Mouse (Mus musculus) heart, embryonic 11.5 days (tissue): ENCODE results near the gene Ablim1. TPM values are rescaled to one million over a fixed set of nuclear protein-coding genes. Genes with fewer than 3 reads are reported as not detected.

ENCODE experiments used
- ATAC-seq: fragments of 200-750 bp; cut with Nextera tagmentation; replicated peaks from 2 replicates; pipeline ENCODE4 v1.8.0; 2017; ENCODE audit warnings: moderate library complexity; ENCODE audit not compliant: insufficient number of reproducible peaks, low FRiP score, low TSS enrichment
- H3K27ac ChIP-seq: fragments of 300-500 bp; sonication (generic); 2 replicates; pipeline ENCODE4 v1.5.1; 2014; ENCODE audit warnings: mild to moderate bottlenecking, low read depth, low read length
- H3K27me3 ChIP-seq: fragments of 300-500 bp; sonication (generic); 2 replicates; pipeline ENCODE4 v1.6.1; 2014; ENCODE audit warnings: mild to moderate bottlenecking, low read length, mixed read lengths; ENCODE audit not compliant: control insufficient read depth, insufficient read depth
- H3K36me3 ChIP-seq: fragments of 300-500 bp; sonication (generic); 2 replicates; pipeline ENCODE4 v1.6.1; 2014; ENCODE audit warnings: mild to moderate bottlenecking, low read length, moderate library complexity, mixed read lengths; ENCODE audit not compliant: control insufficient read depth, insufficient read depth
- H3K4me1 ChIP-seq: fragments of 300-500 bp; sonication (generic); 2 replicates; pipeline ENCODE4 v1.6.1; 2014; ENCODE audit warnings: low read length; ENCODE audit not compliant: control insufficient read depth, insufficient read depth
- H3K4me2 ChIP-seq: fragments of 300-500 bp; sonication (generic); 2 replicates; pipeline ENCODE4 v1.6.1; 2014; ENCODE audit warnings: mild to moderate bottlenecking, moderate library complexity
- H3K4me3 ChIP-seq: fragments of 300-500 bp; sonication (generic); 2 replicates; pipeline ENCODE4 v1.5.1; 2014; ENCODE audit warnings: low read depth, low read length
- H3K9ac ChIP-seq: fragments of 300-500 bp; sonication (generic); 2 replicates; pipeline ENCODE4 v1.6.1; 2014; ENCODE audit warnings: mild to moderate bottlenecking, low read depth, low read length, moderate library complexity
- H3K9me3 ChIP-seq: fragments of 300-500 bp; sonication (generic); replicated peaks from 2 replicates; pipeline ENCODE4 v1.6.1; 2016; ENCODE audit warnings: low read length; ENCODE audit not compliant: control insufficient read depth
- WGBS: fragments of 180-500 bp; shearing (Covaris S2); extraction: QIAGEN DNeasy Blood & Tissue Kit; methylation state at CpG from one replicate; pipeline ENCODE4 v1.1.7; 2014; ENCODE audit not compliant: insufficient replicate concordance; 5-methylcytosine and 5-hydroxymethylcytosine counted together
- polyA plus RNA-seq: library from polyadenylated mRNA; unstranded; fragments of >200 nt; fragmentation: Nextera tagmentation; extraction: Ambion mirVana; gene quantifications from 2 replicates; pipeline ENCODE4 v1.2.1, GENCODE M21; 2014

Gene Ablim1
- polyA plus RNA-seq, 1 experiment from 2014 or later: 45.8 TPM

GRCm38 (mm10) chr19:57359701-57360326 is 45.1 kb upstream of the Ablim1 start:
- Histone ChIP-seq H3K27me3 (no peaks in the 10 kb centered on the region), H3K9ac (peak overlapping the region; percentile 40), H3K4me2 (peak overlapping the region; percentile 72), H3K4me1 (peaks cover 29% of the 10 kb centered on the region), H3K36me3 (no peaks in the 10 kb centered on the region), H3K9me3 (no peaks in the 10 kb centered on the region), H3K27ac (peak overlapping the region; percentile 54), H3K4me3 (peak overlapping the region; percentile 97)
- WGBS: 41% methylated on average over 10 of the region's 10 CpGs
- ATAC-seq: no peak

GRCm38 (mm10) chr19:57358836-57359598 is 44.3 kb upstream of the Ablim1 start:
- Histone ChIP-seq H3K36me3 (no peaks in the 10 kb centered on the region), H3K4me1 (peaks cover 23% of the 10 kb centered on the region), H3K4me3 (no peak overlapping the region), H3K27me3 (no peaks in the 10 kb centered on the region), H3K27ac (no peak overlapping the region), H3K9me3 (no peaks in the 10 kb centered on the region), H3K9ac (peak overlapping the region; percentile 40; the same call in 1 of the 2 replicates), H3K4me2 (peak overlapping the region; percentile 72)
- 91% methylated on average over 20 of the region's 20 CpGs for WGBS
- no peak for ATAC-seq

- H3K27ac ChIP-seq: peak overlapping the region; percentile 51; the same call in 1 of the 2 replicates
- no peaks in the 10 kb centered on the region for H3K9me3 ChIP-seq
- 71% methylated on average over 12 of the region's 12 CpGs for WGBS
- no peak overlapping the region for H3K4me2 ChIP-seq
- no peaks in the 10 kb centered on the region for H3K27me3 ChIP-seq
- no peak overlapping the region for H3K9ac ChIP-seq
- no peak overlapping the region for H3K4me3 ChIP-seq
- no peaks in the 10 kb centered on the region for H3K36me3 ChIP-seq
- no peak for ATAC-seq
- peaks cover 19% of the 10 kb centered on the region for H3K4me1 ChIP-seq
Measured at GRCm38 (mm10) chr19:57358322-57358721, 43.6 kb upstream of the Ablim1 start.

GRCm38 (mm10) chr19:57357811-57358210 is 43.1 kb upstream of the Ablim1 start:
- Histone ChIP-seq H3K27me3 (no peaks in the 10 kb centered on the region), H3K9ac (no peak overlapping the region), H3K9me3 (no peaks in the 10 kb centered on the region), H3K4me2 (no peak overlapping the region), H3K36me3 (no peaks in the 10 kb centered on the region), H3K4me1 (peaks cover 14% of the 10 kb centered on the region), H3K4me3 (no peak overlapping the region), H3K27ac (peak overlapping the region; percentile 51; the same call in 1 of the 2 replicates)
- 83% methylated on average over 5 of the region's 5 CpGs for WGBS
- ATAC-seq: no peak

- WGBS: 81% methylated on average over 6 of the region's 6 CpGs
- no peak overlapping the region for H3K27ac ChIP-seq
Measured at GRCm38 (mm10) chr19:57357244-57357643, 42.5 kb upstream of the Ablim1 start.

GRCm38 (mm10) chr19:57356273-57356672 is 41.6 kb upstream of the Ablim1 start:
- no peak for ATAC-seq
- Histone ChIP-seq H3K27me3 (no peaks in the 10 kb centered on the region), H3K4me1 (peaks cover 9% of the 10 kb centered on the region), H3K27ac (peak overlapping the region; percentile 41), H3K4me2 (no peak overlapping the region), H3K4me3 (no peak overlapping the region), H3K9me3 (no peaks in the 10 kb centered on the region), H3K9ac (no peak overlapping the region), H3K36me3 (no peaks in the 10 kb centered on the region)
- 60% methylated on average over 7 of the region's 7 CpGs for WGBS

More at GRCm38 (mm10) chr19:57357244-57357643, 42.5 kb upstream of the Ablim1 start:
- peaks cover 9% of the 10 kb centered on the region for H3K4me1 ChIP-seq
- no peak overlapping the region for H3K9ac ChIP-seq
- H3K4me3 ChIP-seq: no peak overlapping the region
- H3K36me3 ChIP-seq: no peaks in the 10 kb centered on the region
- no peaks in the 10 kb centered on the region for H3K9me3 ChIP-seq
- no peak overlapping the region for H3K4me2 ChIP-seq
- H3K27me3 ChIP-seq: no peaks in the 10 kb centered on the region
- no peak for ATAC-seq

- no peak overlapping the region for H3K4me3 ChIP-seq
- 0 out of 2 replicates have a peak overlapping the region, but pooled peaks have one; percentile 9 for H3K4me2 ChIP-seq
- H3K27me3 ChIP-seq: no peaks in the 10 kb centered on the region
- peaks cover 9% of the 10 kb centered on the region for H3K4me1 ChIP-seq
- no peaks in the 10 kb centered on the region for H3K36me3 ChIP-seq
- 70% methylated on average over 16 of the region's 16 CpGs for WGBS
- ATAC-seq: no peak
- H3K9me3 ChIP-seq: no peaks in the 10 kb centered on the region
- no peak overlapping the region for H3K9ac ChIP-seq
- peak overlapping the region; percentile 41 for H3K27ac ChIP-seq
Measured at GRCm38 (mm10) chr19:57355451-57356251, 40.9 kb upstream of the Ablim1 start.

- Histone ChIP-seq H3K9ac (no peak overlapping the region), H3K4me1 (peaks cover 9% of the 10 kb centered on the region), H3K36me3 (no peaks in the 10 kb centered on the region), H3K4me2 (no peak overlapping the region), H3K27me3 (no peaks in the 10 kb centered on the region), H3K27ac (no peak overlapping the region), H3K4me3 (no peak overlapping the region), H3K9me3 (no peaks in the 10 kb centered on the region)
- 76% methylated on average over 6 of the region's 6 CpGs for WGBS
- no peak for ATAC-seq
Measured at GRCm38 (mm10) chr19:57354715-57355114, 40.0 kb upstream of the Ablim1 start.
